Mouse (Mus musculus): ENCODE data around the gene Dst. TPM values are rescaled to one million over a fixed set of nuclear protein-coding genes. Genes with fewer than 3 reads are reported as not detected.

Dst gene
- polyA plus RNA-seq, 1 experiment from 2014 or later, result 35.2 TPM

DNA sequence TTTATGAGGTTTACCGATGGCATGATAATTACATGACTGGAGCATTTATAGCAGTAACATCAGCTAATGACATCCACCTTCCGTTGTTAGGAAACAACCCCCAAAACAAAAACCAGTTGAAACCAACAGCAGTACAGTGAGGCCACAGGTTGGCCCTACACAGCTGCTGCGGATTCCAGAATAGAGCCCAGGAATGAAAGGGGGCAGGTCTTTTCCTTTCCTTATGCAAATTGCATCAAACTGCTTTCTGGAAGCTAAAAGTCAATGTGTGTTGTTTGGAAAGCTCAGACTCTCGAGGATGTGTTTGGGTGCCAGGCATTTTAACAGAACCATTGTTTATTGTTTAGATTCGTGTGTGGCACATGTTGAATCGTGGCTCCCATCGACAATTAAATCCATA lies 248.0 kb downstream of the Dst start:
- 69% methylated on average over 7 of the region's 7 CpGs for WGBS
- no peaks in the 10 kb centered on the region for H3K9me3 ChIP-seq
- H3K36me3 ChIP-seq, result no peaks in the 10 kb centered on the region
- H3K4me1 ChIP-seq, result peaks cover 13% of the 10 kb centered on the region
- no peak overlapping the region for H3K4me3 ChIP-seq
- no peak overlapping the region for H3K27ac ChIP-seq (replicated peaks)
- H3K9ac ChIP-seq (replicated peaks), result no peak overlapping the region
- H3K27me3 ChIP-seq, result no peaks in the 10 kb centered on the region
- no peak for ATAC-seq (replicated peaks)
- H3K4me2 ChIP-seq (replicated peaks), result no peak overlapping the region

DNA sequence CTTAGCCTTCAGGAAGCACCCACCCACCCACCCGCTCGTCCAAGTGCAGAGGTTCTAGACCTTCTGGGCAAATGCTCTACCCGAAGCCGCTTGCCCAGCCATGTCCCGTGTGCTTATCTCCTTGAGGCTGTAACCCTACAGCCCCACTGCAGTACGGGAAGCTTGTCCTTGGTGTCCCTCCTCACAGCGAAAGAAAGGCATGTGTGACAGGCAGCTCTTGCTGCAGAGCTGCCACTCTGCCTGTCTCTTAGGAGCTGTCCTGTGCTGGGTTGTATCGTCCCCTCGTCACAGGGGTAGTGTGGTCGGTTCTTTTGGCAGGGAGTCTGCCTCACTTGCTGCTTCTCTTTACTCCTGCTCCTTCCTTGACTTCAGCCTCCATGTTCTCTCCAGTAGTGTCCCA lies 249.7 kb downstream of the Dst start:
- H3K27me3 ChIP-seq, result no peaks in the 10 kb centered on the region
- H3K4me1 ChIP-seq, result peaks cover 13% of the 10 kb centered on the region
- ATAC-seq (replicated peaks), result no peak
- 0 out of 2 replicates have a peak, but pooled peaks cover under 1% of the 10 kb centered on the region for H3K36me3 ChIP-seq
- 91% methylated on average over 10 of the region's 10 CpGs for WGBS
- no peak overlapping the region for H3K4me3 ChIP-seq
- H3K9ac ChIP-seq (replicated peaks), result no peak overlapping the region
- H3K27ac ChIP-seq (replicated peaks), result no peak overlapping the region
- H3K9me3 ChIP-seq, result no peaks in the 10 kb centered on the region
- H3K4me2 ChIP-seq (replicated peaks), result no peak overlapping the region

DNA sequence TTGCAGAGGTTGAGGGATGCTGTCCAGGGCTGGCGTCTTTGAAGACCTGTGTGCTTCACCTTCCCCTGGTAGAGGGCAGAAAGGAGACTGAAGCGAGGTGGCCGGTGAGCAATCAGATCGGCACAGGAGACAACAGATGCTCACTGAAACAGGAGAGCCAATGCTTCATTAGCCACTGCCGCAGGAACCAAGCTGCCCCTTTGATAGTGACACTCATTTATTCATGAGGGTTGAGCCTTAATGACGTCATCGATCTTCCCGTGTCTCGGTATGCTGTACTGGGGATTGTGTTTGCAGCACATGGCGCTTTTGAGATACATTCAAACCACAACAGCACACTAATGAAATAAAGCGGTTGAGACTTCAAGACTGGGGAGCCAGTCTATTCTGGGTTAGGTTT lies 250.8 kb downstream of the Dst start:
- Histone ChIP-seq H3K4me2 (replicated peaks) (no peak overlapping the region), H3K27me3 (no peaks in the 10 kb centered on the region), H3K4me3 (no peak overlapping the region), H3K36me3 (0 out of 2 replicates have a peak, but pooled peaks cover 3% of the 10 kb centered on the region), H3K27ac (replicated peaks) (no peak overlapping the region), H3K4me1 (peaks cover 13% of the 10 kb centered on the region), H3K9me3 (no peaks in the 10 kb centered on the region), H3K9ac (replicated peaks) (no peak overlapping the region)
- 19% methylated on average over 11 of the region's 11 CpGs for WGBS
- peak; percentile 60 for ATAC-seq (replicated peaks)

DNA sequence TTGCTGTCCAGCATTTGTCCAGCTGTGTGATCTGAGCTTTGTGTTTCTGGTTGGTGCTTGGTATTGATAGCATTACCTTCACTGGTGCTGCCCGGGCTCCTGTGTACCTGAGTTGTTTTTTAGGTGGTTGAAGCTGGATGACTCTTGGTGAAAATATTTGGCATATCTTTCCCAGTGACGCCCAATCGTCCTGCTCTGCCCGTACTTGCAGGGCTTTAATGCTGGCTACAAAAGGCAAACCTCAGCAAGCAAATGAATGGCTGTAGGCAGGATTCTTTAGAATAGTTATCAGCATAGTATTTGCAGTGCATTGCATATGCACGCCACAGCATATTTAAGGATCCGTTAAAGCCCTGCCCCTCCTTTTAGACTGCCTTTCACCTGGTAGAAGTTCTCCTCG lies 251.9 kb downstream of the Dst start:
- no peak for ATAC-seq (replicated peaks)
- WGBS, result 90% methylated on average over 7 of the region's 7 CpGs
- H3K36me3 ChIP-seq, result peaks cover 9% of the 10 kb centered on the region; the same call in 1 of the 2 replicates

DNA sequence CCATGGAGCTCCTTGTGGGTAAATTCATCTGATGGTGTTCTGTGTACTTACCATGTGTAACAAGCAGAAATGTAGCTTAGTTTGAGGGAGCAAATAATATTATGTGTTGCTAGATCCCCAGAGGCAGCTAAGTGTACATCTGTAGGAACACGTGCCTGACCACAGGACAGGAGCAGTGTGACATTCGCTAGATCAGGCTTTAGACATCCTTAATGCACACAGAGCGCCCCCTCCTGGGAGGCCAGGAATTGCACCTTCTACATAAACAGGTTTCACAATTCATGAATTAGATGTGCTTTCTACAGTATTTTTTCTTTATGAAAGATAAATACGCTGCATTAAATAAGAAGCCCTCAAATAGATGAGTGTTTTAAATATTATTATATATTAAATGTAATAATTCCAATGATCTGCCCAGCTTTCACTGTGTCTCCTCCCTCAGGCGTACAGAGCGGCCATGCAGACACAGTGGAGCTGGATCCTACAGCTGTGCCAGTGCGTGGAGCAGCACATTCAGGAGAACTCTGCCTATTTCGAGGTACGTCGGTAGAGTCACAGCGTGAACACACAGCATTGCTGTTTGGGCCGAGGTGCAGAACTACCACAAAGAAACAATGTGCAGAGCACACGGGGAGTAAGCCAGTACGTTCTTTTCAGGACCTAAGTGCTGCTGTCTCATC lies 256.7 kb downstream of the Dst start:
- Histone ChIP-seq H3K27ac (replicated peaks) (no peak overlapping the region), H3K4me2 (replicated peaks) (no peak overlapping the region), H3K9me3 (no peaks in the 10 kb centered on the region), H3K9ac (replicated peaks) (no peak overlapping the region), H3K36me3 (peaks cover 32% of the 10 kb centered on the region), H3K4me1 (peaks cover 17% of the 10 kb centered on the region), H3K4me3 (no peak overlapping the region), H3K27me3 (no peaks in the 10 kb centered on the region)
- 70% methylated on average over 14 of the region's 14 CpGs for WGBS
- 0 out of 2 replicates have a peak, but pooled peaks have one; percentile 66 for ATAC-seq (replicated peaks)

More for the DNA sequence above, 251.9 kb downstream of the Dst start:
- Histone ChIP-seq H3K27me3 (no peaks in the 10 kb centered on the region), H3K9me3 (no peaks in the 10 kb centered on the region), H3K27ac (replicated peaks) (no peak overlapping the region), H3K4me2 (replicated peaks) (no peak overlapping the region), H3K9ac (replicated peaks) (no peak overlapping the region), H3K4me1 (peaks cover 13% of the 10 kb centered on the region), H3K4me3 (no peak overlapping the region)

DNA sequence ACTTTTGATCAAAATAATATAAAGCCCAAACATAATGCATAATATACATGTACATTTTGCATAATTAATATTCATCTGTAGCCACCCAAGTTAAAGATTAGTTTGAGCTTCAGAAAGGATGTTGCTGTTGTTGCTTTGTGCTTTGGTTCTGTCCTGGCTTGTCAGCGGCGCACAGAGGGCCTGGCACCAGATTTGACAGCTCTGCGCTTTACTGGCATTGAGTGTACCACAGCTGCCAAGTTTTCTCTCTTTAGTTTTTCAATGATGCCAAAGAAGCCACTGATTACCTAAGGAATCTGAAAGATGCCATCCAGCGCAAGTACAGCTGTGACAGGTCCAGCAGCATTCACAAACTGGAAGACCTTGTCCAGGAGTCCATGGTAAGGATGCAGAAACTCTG lies 257.9 kb downstream of the Dst start:
- WGBS, result 50% methylated on average over 4 of the region's 4 CpGs
- no peak overlapping the region for H3K9ac ChIP-seq (replicated peaks)
- peaks cover 16% of the 10 kb centered on the region for H3K4me1 ChIP-seq
- no peak overlapping the region for H3K27ac ChIP-seq (replicated peaks)
- no peak overlapping the region for H3K4me3 ChIP-seq
- 0 out of 2 replicates have a peak, but pooled peaks have one; percentile 53 for ATAC-seq (replicated peaks)
- H3K9me3 ChIP-seq, result no peaks in the 10 kb centered on the region
- H3K4me2 ChIP-seq (replicated peaks), result no peak overlapping the region
- peaks cover 43% of the 10 kb centered on the region for H3K36me3 ChIP-seq
- H3K27me3 ChIP-seq, result no peaks in the 10 kb centered on the region

DNA sequence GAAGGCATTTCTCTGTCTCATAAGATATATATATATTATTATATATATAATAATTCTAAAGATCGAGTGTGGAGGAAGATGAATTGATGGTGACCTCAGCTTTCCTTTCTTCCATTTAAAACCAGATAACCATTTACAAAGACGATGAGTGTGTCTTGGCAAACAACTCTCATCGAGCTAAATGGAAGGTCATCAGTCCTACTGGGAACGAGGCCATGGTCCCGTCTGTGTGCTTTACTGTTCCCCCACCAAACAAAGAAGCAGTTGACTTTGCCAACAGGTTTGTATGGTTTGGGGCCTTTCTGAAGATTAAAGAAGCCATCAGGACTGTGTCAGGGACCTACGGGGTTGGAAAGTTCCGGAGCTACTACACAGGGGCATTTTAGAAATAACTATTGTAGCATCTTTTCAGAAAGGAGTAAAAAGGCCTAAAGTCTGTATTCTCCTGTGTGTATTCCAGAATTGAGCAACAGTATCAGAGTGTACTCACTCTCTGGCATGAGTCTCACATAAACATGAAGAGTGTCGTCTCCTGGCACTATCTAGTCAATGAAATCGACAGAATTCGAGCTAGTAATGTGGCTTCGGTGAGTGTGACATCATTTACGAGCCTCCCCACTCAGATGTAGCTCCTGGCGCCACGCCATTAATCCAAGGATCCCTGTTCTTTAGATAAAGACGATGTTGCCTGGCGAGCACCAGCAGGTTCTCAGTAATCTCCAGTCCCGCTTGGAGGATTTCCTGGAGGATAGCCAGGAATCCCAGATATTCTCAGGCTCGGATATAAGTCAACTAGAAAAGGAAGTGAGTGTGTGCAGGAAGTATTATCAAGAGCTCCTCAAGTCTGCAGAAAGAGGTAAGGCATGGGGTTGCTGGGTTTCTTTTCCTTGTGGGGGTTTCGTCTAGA lies 259.4 kb downstream of the Dst start:
- Histone ChIP-seq H3K4me2 (replicated peaks) (no peak overlapping the region), H3K4me1 (peaks cover 16% of the 10 kb centered on the region), H3K9ac (replicated peaks) (no peak overlapping the region), H3K27ac (replicated peaks) (no peak overlapping the region), H3K36me3 (peaks cover 56% of the 10 kb centered on the region), H3K9me3 (no peaks in the 10 kb centered on the region), H3K27me3 (no peaks in the 10 kb centered on the region), H3K4me3 (no peak overlapping the region)
- no peak for ATAC-seq (replicated peaks)
- 60% methylated on average over 19 of the region's 19 CpGs for WGBS

DNA sequence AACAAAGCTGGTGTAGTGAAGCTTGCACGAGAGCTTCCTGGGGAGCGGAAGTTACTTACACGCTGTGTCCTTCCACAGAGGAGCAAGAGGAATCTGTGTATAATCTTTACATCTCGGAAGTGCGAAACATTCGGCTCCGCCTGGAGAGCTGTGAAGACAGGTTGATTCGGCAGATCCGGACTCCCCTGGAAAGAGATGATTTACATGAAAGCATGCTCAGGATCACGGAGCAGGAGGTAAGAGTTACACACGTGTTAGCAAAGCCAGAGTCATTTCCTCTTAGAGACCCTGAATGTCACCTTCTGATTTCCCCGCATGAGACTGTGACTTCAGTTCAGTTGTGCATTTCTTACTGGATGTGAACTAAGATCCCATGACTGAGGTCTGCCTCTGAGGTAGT lies 261.1 kb downstream of the Dst start:
- H3K9me3 ChIP-seq, result no peaks in the 10 kb centered on the region
- no peak overlapping the region for H3K27ac ChIP-seq (replicated peaks)
- no peak for ATAC-seq (replicated peaks)
- 90% methylated on average over 12 of the region's 12 CpGs for WGBS
- no peak overlapping the region for H3K9ac ChIP-seq (replicated peaks)
- no peak overlapping the region for H3K4me3 ChIP-seq
- no peaks in the 10 kb centered on the region for H3K27me3 ChIP-seq
- peaks cover 65% of the 10 kb centered on the region for H3K36me3 ChIP-seq
- no peak overlapping the region for H3K4me2 ChIP-seq (replicated peaks)
- H3K4me1 ChIP-seq, result peaks cover 16% of the 10 kb centered on the region

DNA sequence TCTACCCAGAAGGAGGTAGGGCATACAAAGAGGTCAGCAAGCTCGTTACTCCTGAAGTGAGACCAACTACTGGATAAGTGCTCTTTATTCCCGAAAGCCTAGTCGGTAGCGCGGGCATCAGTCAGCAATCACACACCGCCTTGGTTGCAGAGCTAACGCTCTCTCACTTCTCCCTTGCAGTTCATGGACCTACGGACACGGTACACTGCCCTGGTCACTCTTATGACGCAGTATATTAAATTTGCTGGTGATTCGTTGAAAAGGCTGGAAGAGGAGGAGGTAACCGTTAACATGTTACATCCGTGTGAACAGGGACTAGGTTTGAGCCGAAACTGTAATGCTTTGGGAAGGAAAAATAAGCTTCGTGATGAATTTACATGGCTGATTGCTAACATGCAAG lies 266.5 kb downstream of the Dst start:
- Histone ChIP-seq H3K27me3 (no peaks in the 10 kb centered on the region), H3K27ac (replicated peaks) (no peak overlapping the region), H3K9me3 (no peaks in the 10 kb centered on the region), H3K36me3 (peaks cover 77% of the 10 kb centered on the region), H3K9ac (replicated peaks) (no peak overlapping the region), H3K4me3 (no peak overlapping the region), H3K4me1 (no peaks in the 10 kb centered on the region), H3K4me2 (replicated peaks) (no peak overlapping the region)
- 90% methylated on average over 15 of the region's 15 CpGs for WGBS
- ATAC-seq (replicated peaks), result no peak

DNA sequence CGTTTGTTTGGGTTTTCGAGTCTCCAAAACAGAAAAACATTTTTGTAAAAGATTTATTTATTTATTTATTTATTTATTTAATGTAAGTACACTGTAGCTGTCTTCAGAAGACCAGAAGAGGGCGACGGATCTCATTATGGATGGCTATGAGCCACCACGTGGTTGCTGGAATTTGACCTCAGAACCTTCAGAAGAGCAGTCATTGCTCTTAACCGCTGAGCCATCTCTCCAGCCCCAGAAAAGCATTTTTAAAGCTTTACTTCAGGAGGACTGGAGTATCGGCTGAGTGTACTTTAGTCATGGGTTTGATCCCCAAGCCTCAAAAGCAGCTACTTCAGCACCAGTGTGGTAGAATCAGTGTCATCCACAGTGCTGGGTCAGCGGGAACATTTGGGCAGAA lies 266.9 kb downstream of the Dst start:
- Histone ChIP-seq H3K4me3 (no peak overlapping the region), H3K27ac (replicated peaks) (no peak overlapping the region), H3K9me3 (no peaks in the 10 kb centered on the region), H3K36me3 (peaks cover 77% of the 10 kb centered on the region), H3K9ac (replicated peaks) (no peak overlapping the region), H3K27me3 (no peaks in the 10 kb centered on the region), H3K4me2 (replicated peaks) (no peak overlapping the region), H3K4me1 (no peaks in the 10 kb centered on the region)
- no peak for ATAC-seq (replicated peaks)
- 87% methylated on average over 8 of the region's 8 CpGs for WGBS

DNA sequence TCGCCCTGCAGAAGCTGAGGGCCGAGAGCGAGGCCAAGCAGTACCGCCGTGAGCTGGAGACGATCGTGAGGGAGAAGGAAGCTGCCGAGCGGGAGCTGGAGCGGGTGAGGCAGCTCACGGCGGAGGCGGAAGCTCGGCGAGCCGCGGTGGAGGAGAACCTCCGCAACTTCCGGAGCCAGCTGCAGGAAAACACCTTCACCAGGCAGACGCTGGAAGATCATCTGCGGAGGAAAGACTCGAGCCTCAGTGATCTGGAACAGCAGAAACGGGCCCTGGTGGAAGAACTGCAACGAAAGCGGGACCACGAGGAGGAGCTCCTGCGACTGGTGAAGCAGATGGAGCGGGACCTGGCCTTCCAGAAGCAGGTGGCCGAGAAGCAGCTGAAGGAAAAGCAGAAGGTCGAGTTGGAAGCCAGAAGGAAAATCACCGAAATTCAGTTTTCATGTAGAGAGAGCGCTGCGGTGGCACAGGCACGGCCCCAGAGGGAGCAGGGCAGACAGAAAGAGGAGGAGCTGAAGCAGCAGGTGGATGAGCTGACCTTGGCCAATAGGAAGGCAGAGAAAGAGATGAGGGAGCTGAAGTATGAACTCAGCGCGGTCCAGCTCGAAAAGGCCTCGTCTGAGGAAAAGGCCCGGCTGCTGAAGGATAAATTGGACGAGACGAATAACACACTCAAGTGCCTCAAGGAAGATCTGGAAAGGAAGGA lies 270.1 kb downstream of the Dst start:
- no peak overlapping the region for H3K4me3 ChIP-seq
- H3K9ac ChIP-seq (replicated peaks), result no peak overlapping the region
- H3K27me3 ChIP-seq, result no peaks in the 10 kb centered on the region
- H3K9me3 ChIP-seq, result no peaks in the 10 kb centered on the region
- H3K36me3 ChIP-seq, result peaks cover 63% of the 10 kb centered on the region
- H3K4me1 ChIP-seq, result peaks cover 8% of the 10 kb centered on the region
- no peak for ATAC-seq (replicated peaks)
- H3K27ac ChIP-seq (replicated peaks), result no peak overlapping the region
- 88% methylated on average over 41 of the region's 41 CpGs for WGBS
- H3K4me2 ChIP-seq (replicated peaks), result 0 out of 2 replicates have a peak overlapping the region, but pooled peaks have one; percentile 2

DNA sequence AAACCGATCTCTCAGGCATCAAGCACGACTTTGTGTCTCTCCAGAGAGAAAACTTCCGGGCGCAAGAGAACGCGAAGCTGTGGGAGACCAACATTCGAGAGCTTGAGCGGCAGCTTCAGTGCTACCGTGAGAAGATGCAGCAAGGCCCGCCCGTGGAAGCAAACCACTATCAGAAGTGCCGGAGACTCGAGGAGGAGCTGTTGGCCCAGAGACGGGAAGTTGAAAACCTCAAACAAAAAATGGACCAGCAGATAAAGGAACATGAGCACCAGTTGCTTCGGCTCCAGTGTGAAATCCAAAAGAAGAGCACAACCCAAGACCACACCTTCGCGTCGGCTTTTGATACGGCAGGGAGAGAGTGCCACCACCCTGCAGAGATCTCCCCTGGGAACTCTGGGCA lies 271.7 kb downstream of the Dst start:
- H3K4me3 ChIP-seq, result no peak overlapping the region
- WGBS, result 97% methylated on average over 19 of the region's 19 CpGs
- no peaks in the 10 kb centered on the region for H3K27me3 ChIP-seq
- no peak for ATAC-seq (replicated peaks)
- peaks cover 14% of the 10 kb centered on the region for H3K4me1 ChIP-seq
- peaks cover 51% of the 10 kb centered on the region for H3K36me3 ChIP-seq
- no peak overlapping the region for H3K27ac ChIP-seq (replicated peaks)
- H3K9ac ChIP-seq (replicated peaks), result no peak overlapping the region
- H3K4me2 ChIP-seq (replicated peaks), result no peak overlapping the region
- H3K9me3 ChIP-seq, result no peaks in the 10 kb centered on the region
